Mouse (Mus musculus): ENCODE data around the gene Hivep3. TPM values are rescaled to one million over a fixed set of nuclear protein-coding genes. Genes with fewer than 3 reads are reported as not detected.

Hivep3 gene
- total and polyA plus RNA-seq, 3 experiments = 14.4 to 32.3 (median 21.2) TPM

DNA sequence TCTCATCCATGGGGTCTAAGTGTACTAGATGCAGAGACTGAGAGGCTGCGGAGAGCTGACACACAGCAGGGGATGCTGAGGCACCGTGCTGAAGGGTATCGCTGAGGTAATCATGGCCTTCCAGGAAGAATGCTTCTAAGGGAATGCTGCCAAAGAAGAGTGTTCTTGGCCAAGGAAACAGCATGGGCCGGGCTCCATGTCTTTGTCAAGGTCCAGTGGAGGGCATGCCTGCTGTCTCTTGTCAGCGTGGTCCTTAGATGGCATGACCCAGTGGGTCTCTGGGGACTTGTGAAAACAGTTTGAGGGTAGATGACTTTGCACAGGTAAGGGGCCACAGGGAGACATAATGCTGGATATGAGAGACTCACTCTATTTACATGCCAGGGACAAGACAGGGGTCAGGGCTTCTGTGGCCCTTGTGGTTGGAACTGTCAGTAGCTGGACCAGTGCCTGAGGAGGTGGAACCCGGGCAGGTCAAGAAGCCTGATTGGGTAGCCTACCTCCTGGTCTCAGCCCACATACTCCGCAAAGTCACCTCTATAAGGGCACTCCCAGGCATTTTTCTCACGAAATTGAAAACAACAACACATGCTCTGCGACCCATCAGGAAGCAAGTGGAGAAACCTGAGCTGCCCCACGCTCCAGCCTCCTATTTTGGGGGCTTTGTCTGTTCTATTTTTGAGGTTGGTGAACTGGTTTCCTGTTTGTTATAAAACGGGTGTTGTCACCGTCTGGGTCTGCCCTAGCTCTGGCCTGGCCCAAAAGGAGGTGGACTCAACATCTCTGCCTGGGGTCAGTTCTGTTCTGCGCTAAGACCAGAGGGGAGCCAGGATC is 177.7 kb downstream of the Hivep3 start:
- 0 out of 2 replicates have a peak overlapping the region, but pooled peaks have one; percentile 7 for H3K4me2 ChIP-seq (ENCODE audit: insufficient read depth, low read depth, poor library complexity, severe bottlenecking)
- peaks cover 18 to 19% of the 10 kb centered on the region in 2 experiments for H3K4me1 ChIP-seq (ENCODE audit: control insufficient read depth in 1 of 2, insufficient read depth in 2 of 2)
- H3K36me3 ChIP-seq (replicated peaks in 1 of 2; ENCODE audit: control insufficient read depth in 1 of 2, insufficient read depth in 1 of 2, low read length in 1 of 2) = no peaks in the 10 kb centered on the region
- H3K4me3 ChIP-seq (replicated peaks in 1 of 3; ENCODE audit: low read depth in 2 of 3, low read length in 2 of 3, poor library complexity in 1 of 3) = peak overlapping the region in 1 of 3 experiments; percentile 27
- in situ Hi-C loops (cut with MboI; ENCODE audit: low pct_ligation_motif_present, low pct_unique_long_range_greater_than_20kb, low sequenced_read_pairs) = loop anchor here (10.0 kb wide), 1 partner anchor 214 kb away; no protein-coding TSS in a partner anchor
- no peak overlapping the region for H3K9ac ChIP-seq (ENCODE audit: insufficient read depth, low read depth)
- no peak for TF ChIP-seq BHLHE40 (IDR thresholded peaks at IDR 0.05; ENCODE audit: low read depth, low read length)
- no peak for TF ChIP-seq USF2 (conservative IDR thresholded peaks at IDR 0.05; ENCODE audit: low read depth, low read length)
- no peak for TF ChIP-seq NRF1 (IDR thresholded peaks at IDR 0.05; ENCODE audit: low read depth, low read length)
- TF ChIP-seq MAZ (IDR thresholded peaks at IDR 0.05; ENCODE audit: low read depth, low read length) = no peak
- no peak for TF ChIP-seq CHD1 (IDR thresholded peaks at IDR 0.05; ENCODE audit: low read depth, low read length)
- no peak for TF ChIP-seq ETS1 (conservative IDR thresholded peaks at IDR 0.05; ENCODE audit: low read depth, low read length)
- no peak for TF ChIP-seq HCFC1 (IDR thresholded peaks at IDR 0.05; ENCODE audit: low read depth, low read length)
- no peak for TF ChIP-seq TBP (conservative IDR thresholded peaks at IDR 0.05; ENCODE audit: low read depth, low read length)
- TF ChIP-seq EP300 (IDR thresholded peaks at IDR 0.05; ENCODE audit: low read length) = no peak
- no peak for TF ChIP-seq CTCF (conservative IDR thresholded peaks at IDR 0.05 in 1 of 2, IDR thresholded peaks at IDR 0.05 in 1 of 2; ENCODE audit: low read depth in 2 of 2, low read length in 2 of 2)
- no peak for TF ChIP-seq ELF1 (IDR thresholded peaks at IDR 0.05; ENCODE audit: low read depth, low read length)
- TF ChIP-seq SIN3A (IDR thresholded peaks at IDR 0.05; ENCODE audit: low read length) = no peak
- no peak for TF ChIP-seq ZKSCAN1 (IDR thresholded peaks at IDR 0.05; ENCODE audit: borderline replicate concordance, low read depth, low read length)
- no peaks in the 10 kb centered on the region for H3K9me3 ChIP-seq (replicated peaks; ENCODE audit: low read length)
- no peaks in the 10 kb centered on the region for H3K27me3 ChIP-seq (replicated peaks)
- no peaks in the 10 kb centered on the region for H3K79me2 ChIP-seq (replicated peaks; ENCODE audit: control insufficient read depth, extremely low read depth, insufficient read depth, poor library complexity, severe bottlenecking)
- dilution Hi-C loops (cut with MboI; ENCODE audit: extremely low pct_ligation_motif_present, extremely low pct_unique_long_range_greater_than_20kb, low sequenced_read_pairs) = no loop called here
- no peak overlapping the region for H3K27ac ChIP-seq (ENCODE audit: insufficient read depth, low read depth)
- no peak for DNase-seq (ENCODE audit: extremely low read depth)

DNA sequence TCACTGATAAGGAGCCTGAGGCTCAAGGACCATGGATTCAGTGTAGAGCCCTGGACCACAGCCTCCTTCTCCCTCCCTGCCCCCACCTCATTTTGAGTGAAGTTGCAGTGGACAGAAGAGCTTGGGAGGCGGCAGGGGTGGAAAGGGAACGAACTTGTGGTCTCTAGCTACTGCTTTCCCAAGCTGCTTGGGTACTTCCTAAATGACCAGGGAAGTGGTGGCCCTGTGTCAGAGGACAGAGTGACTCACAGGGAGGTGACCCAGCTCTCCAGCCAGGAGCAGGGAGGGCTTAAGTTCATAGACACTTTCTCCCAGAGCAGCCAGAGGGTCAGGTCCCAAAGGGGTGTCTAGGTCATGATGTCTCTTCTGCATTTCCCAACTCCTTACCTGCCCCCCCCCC is 178.6 kb downstream of the Hivep3 start:
- Histone ChIP-seq H3K4me1 (ENCODE audit: control insufficient read depth in 1 of 2, insufficient read depth in 2 of 2) (peaks cover 18 to 19% of the 10 kb centered on the region in 2 experiments), H3K4me3 (replicated peaks in 1 of 3; ENCODE audit: low read depth in 2 of 3, low read length in 2 of 3, poor library complexity in 1 of 3) (no peak overlapping the region), H3K36me3 (replicated peaks in 1 of 2; ENCODE audit: control insufficient read depth in 1 of 2, insufficient read depth in 1 of 2, low read length in 1 of 2) (no peaks in the 10 kb centered on the region), H3K27me3 (replicated peaks) (no peaks in the 10 kb centered on the region), H3K79me2 (replicated peaks; ENCODE audit: control insufficient read depth, extremely low read depth, insufficient read depth, poor library complexity, severe bottlenecking) (no peaks in the 10 kb centered on the region), H3K9ac (ENCODE audit: insufficient read depth, low read depth) (no peak overlapping the region), H3K27ac (ENCODE audit: insufficient read depth, low read depth) (no peak overlapping the region), H3K4me2 (ENCODE audit: insufficient read depth, low read depth, poor library complexity, severe bottlenecking) (no peak overlapping the region), H3K9me3 (replicated peaks; ENCODE audit: low read length) (no peaks in the 10 kb centered on the region)
- dilution Hi-C loops (cut with MboI; ENCODE audit: extremely low pct_ligation_motif_present, extremely low pct_unique_long_range_greater_than_20kb, low sequenced_read_pairs) (no loop called here), in situ Hi-C loops (cut with MboI; ENCODE audit: low pct_ligation_motif_present, low pct_unique_long_range_greater_than_20kb, low sequenced_read_pairs) (loop anchor here (10.0 kb wide), 1 partner anchor 213 kb away; no protein-coding TSS in a partner anchor)
- DNase-seq (ENCODE audit: extremely low read depth) = no peak
- TF ChIP-seq RAD21 (IDR thresholded peaks at IDR 0.05; ENCODE audit: low read depth, low read length) = no peak
- no peak for TF ChIP-seq E2F4 (IDR thresholded peaks at IDR 0.05; ENCODE audit: insufficient replicate concordance, low read depth, low read length)
- no peak for TF ChIP-seq KAT2A (IDR thresholded peaks at IDR 0.05; ENCODE audit: insufficient replicate concordance, low read length)
- no peak for TF ChIP-seq MAFK (IDR thresholded peaks at IDR 0.05; ENCODE audit: insufficient replicate concordance, low read length)
- no peak for TF ChIP-seq POLR2A (IDR thresholded peaks at IDR 0.05; ENCODE audit: low read depth, low read length)
- no peak for TF ChIP-seq UBTF (IDR thresholded peaks at IDR 0.05; ENCODE audit: low read depth, low read length)
- TF ChIP-seq SMC3 (IDR thresholded peaks at IDR 0.05; ENCODE audit: low read depth, low read length) = no peak
- no peak for TF ChIP-seq ELF1 (IDR thresholded peaks at IDR 0.05; ENCODE audit: low read depth, low read length)
- no peak for TF ChIP-seq ETS1 (conservative IDR thresholded peaks at IDR 0.05; ENCODE audit: low read depth, low read length)
- no peak for TF ChIP-seq MEF2A (IDR thresholded peaks at IDR 0.05; ENCODE audit: borderline replicate concordance, low read depth, low read length)
- TF ChIP-seq PAX5 (IDR thresholded peaks at IDR 0.05; ENCODE audit: low read length) = no peak
- no peak for TF ChIP-seq NRF1 (IDR thresholded peaks at IDR 0.05; ENCODE audit: low read depth, low read length)
- TF ChIP-seq SIN3A (IDR thresholded peaks at IDR 0.05; ENCODE audit: low read length) = no peak
